In genomic region chr4:150236031-150236430, GRCm38 (mm10) we compare ENCODE assay signal across 7 mouse cellular contexts. TPM values are rescaled to one million over a fixed set of nuclear protein-coding genes. Genes with fewer than 3 reads are reported as not detected.
DNase-seq lines count a peak whose midpoint lies in the region; ATAC-seq and TF ChIP-seq lines count a peak whose summit lies in the region.

No protein-coding gene starts in this region.

- H3K4me2 ChIP-seq in embryonic facial prominence, embryonic 15.5 days (replicated peaks): peak overlapping the region; percentile 56

- 0 out of 2 replicates have a peak overlapping the region, but pooled peaks have one; percentile 86 for H3K9ac ChIP-seq in embryonic facial prominence, embryonic 15.5 days

- H3K27ac ChIP-seq in embryonic facial prominence, embryonic 15.5 days (replicated peaks): peak overlapping the region; percentile 94
- H3K27ac ChIP-seq in limb, embryonic 10.5 days: peak overlapping the region; percentile 99
- H3K27ac ChIP-seq in olfactory bulb, adult 2 months (ENCODE audit: insufficient read depth, low read depth, low read length): peak overlapping the region; percentile 90

- no peak for ATAC-seq in embryonic facial prominence, embryonic 15.5 days (ENCODE audit: insufficient number of reproducible peaks, low FRiP score, low TSS enrichment, low read depth)

- no peak for TF ChIP-seq CTCF in lung, adult 2 months (IDR thresholded peaks at IDR 0.05; ENCODE audit: insufficient read depth, low read length)
- TF ChIP-seq CTCF in olfactory bulb, adult 2 months (IDR thresholded peaks at IDR 0.05; ENCODE audit: insufficient read depth, low read depth, low read length): no peak

- H3K27me3 ChIP-seq in embryonic facial prominence, embryonic 15.5 days: no peaks in the 10 kb centered on the region
- H3K27me3 ChIP-seq in limb, embryonic 10.5 days (ENCODE audit: low read depth, poor library complexity, severe bottlenecking): no peaks in the 10 kb centered on the region

- no peaks in the 10 kb centered on the region for H3K9me3 ChIP-seq in embryonic facial prominence, embryonic 15.5 days (replicated peaks)
- no peaks in the 10 kb centered on the region for H3K9me3 ChIP-seq in limb, embryonic 10.5 days (replicated peaks)

- H3K4me1 ChIP-seq in lung, adult 2 months (ENCODE audit: control insufficient read depth, insufficient read depth, low read length): peaks cover 13% of the 10 kb centered on the region
- H3K4me1 ChIP-seq in embryonic facial prominence, embryonic 15.5 days: peaks cover 47% of the 10 kb centered on the region
- H3K4me1 ChIP-seq in limb, embryonic 10.5 days: peaks cover 65% of the 10 kb centered on the region
- H3K4me1 ChIP-seq in olfactory bulb, adult 2 months (ENCODE audit: control insufficient read depth, insufficient read depth, low read length): peaks cover 23% of the 10 kb centered on the region

- peak overlapping the region; percentile 76 for H3K4me3 ChIP-seq in lung, adult 2 months (replicated peaks; ENCODE audit: extremely low read depth, low read depth, low read length)
- peak overlapping the region; percentile 82 for H3K4me3 ChIP-seq in embryonic facial prominence, embryonic 15.5 days (replicated peaks)
- peak overlapping the region; percentile 96 for H3K4me3 ChIP-seq in limb, embryonic 10.5 days
- no peak overlapping the region for H3K4me3 ChIP-seq in olfactory bulb, adult 2 months (ENCODE audit: insufficient read depth, low read depth, low read length)

- peaks cover 15% of the 10 kb centered on the region for H3K36me3 ChIP-seq in embryonic facial prominence, embryonic 15.5 days
- H3K36me3 ChIP-seq in limb, embryonic 10.5 days: peaks cover 25% of the 10 kb centered on the region

- TF ChIP-seq POLR2A in lung, adult 2 months (IDR thresholded peaks at IDR 0.05; ENCODE audit: borderline replicate concordance, extremely low read depth, low read depth, low read length): no peak
- no peak for TF ChIP-seq POLR2A in olfactory bulb, adult 2 months (IDR thresholded peaks at IDR 0.05; ENCODE audit: insufficient read depth, low read depth, low read length)

- WGBS in lung, adult 2 months: 64% methylated on average over 8 of the region's 8 CpGs
- WGBS in embryonic facial prominence, embryonic 15.5 days: 78% methylated on average over 8 of the region's 8 CpGs
- WGBS in limb, embryonic 10.5 days: 82% methylated on average over 8 of the region's 8 CpGs
- WGBS in olfactory bulb, adult 2 months: 79% methylated on average over 8 of the region's 8 CpGs

- no peak for DNase-seq in lung, adult 2 months
- DNase-seq in lung, postnatal 36 days: no peak
- DNase-seq in limb, embryonic 10.5 days (ENCODE audit: low spot score): no peak
- no peak for DNase-seq in cerebellum, adult 8-10 months
- no peak for DNase-seq in thymus, postnatal 10 days (ENCODE audit: low spot score in 2 of 2)

RNA-seq across cellular contexts. Expression of gene Eno1, which starts 0.5 kb away (rescaled TPM):
- polyA plus RNA-seq in lung, adult 2 months (2012; rRNA removed): 90.4 and 220 TPM in 2 replicates
- 1,331 and 1,435 TPM in 2 replicates for polyA plus RNA-seq in embryonic facial prominence, embryonic 15.5 days (2015; fragmentation: Nextera tagmentation; extraction: Ambion mirVana)
- 3,103 and 4,103 TPM in 2 replicates for polyA plus RNA-seq in limb, embryonic 10.5 days (2016; fragmentation: Nextera tagmentation; extraction: Ambion mirVana)
- polyA plus RNA-seq in olfactory bulb, adult 2 months (2012; ENCODE audit: insufficient read depth, insufficient read length, low replicate concordance, missing spikeins): 1,081 TPM in 1 of 2 replicates, not detected in the other

RNA-seq across cellular contexts. Expression of gene Car6, which starts 34.9 kb away (rescaled TPM):
- polyA plus RNA-seq in lung, adult 2 months (2012; rRNA removed): 0.11 TPM in 1 of 2 replicates, not detected in the other
- 0.37 and 0.84 TPM in 2 replicates for polyA plus RNA-seq in embryonic facial prominence, embryonic 15.5 days (2015; fragmentation: Nextera tagmentation; extraction: Ambion mirVana)
- polyA plus RNA-seq in limb, embryonic 10.5 days (2016; fragmentation: Nextera tagmentation; extraction: Ambion mirVana): not detected in 2 replicates
- not detected in 2 replicates for polyA plus RNA-seq in olfactory bulb, adult 2 months (2012; ENCODE audit: insufficient read depth, insufficient read length, low replicate concordance, missing spikeins)

RNA-seq across cellular contexts. Expression of gene Rere, which starts 45.4 kb away (rescaled TPM):
- 36.0 and 42.0 TPM in 2 replicates for polyA plus RNA-seq in lung, adult 2 months (2012; rRNA removed)
- polyA plus RNA-seq in embryonic facial prominence, embryonic 15.5 days (2015; fragmentation: Nextera tagmentation; extraction: Ambion mirVana): 26.5 and 27.2 TPM in 2 replicates
- 34.0 and 40.3 TPM in 2 replicates for polyA plus RNA-seq in limb, embryonic 10.5 days (2016; fragmentation: Nextera tagmentation; extraction: Ambion mirVana)
- polyA plus RNA-seq in olfactory bulb, adult 2 months (2012; ENCODE audit: insufficient read depth, insufficient read length, low replicate concordance, missing spikeins): 249 and 288 TPM in 2 replicates
